Mouse (Mus musculus) MEL (cell line): ENCODE measurements around the gene Gm17581. TPM values are rescaled to one million over a fixed set of nuclear protein-coding genes. Genes with fewer than 3 reads are reported as not detected.

ENCODE experiments used
- DNase-seq: peaks from one replicate; pipeline ENCODE4 v3.0.0; 2011; ENCODE audit warnings: low read depth, low spot score
- H3K27ac ChIP-seq: 2 replicates; pipeline ENCODE4 v1.5.1; 2012; ENCODE audit warnings: low read depth, mild to moderate bottlenecking, control low read depth, low read length, moderate library complexity; ENCODE audit not compliant: control insufficient read depth
- H3K27me3 ChIP-seq, 2 experiments: fragments of 150-350 bp in 1 of 2; sonication (generic) in 1 of 2; 2 replicates each; pipeline ENCODE4 v1.6.1; 2012; ENCODE audit warnings: low read length in 2 of 2, mild to moderate bottlenecking in 2 of 2, improper control_type of control experiment in 1 of 2, moderate library complexity in 1 of 2; ENCODE audit not compliant: insufficient read depth in 2 of 2, control insufficient read depth in 1 of 2
- H3K36me3 ChIP-seq, 2 experiments: 2 replicates each; pipeline ENCODE4 v1.6.1; 2012 to 2014; ENCODE audit warnings: low read length in 2 of 2, improper control_type of control experiment in 1 of 2, inconsistent platforms in 1 of 2, mild to moderate bottlenecking in 1 of 2; ENCODE audit not compliant: insufficient read depth in 2 of 2, control insufficient read depth in 1 of 2
- H3K4me1 ChIP-seq, 2 experiments: fragments of 150-350 bp in 1 of 2; sonication (generic) in 1 of 2; 2 replicates each; pipeline ENCODE4 v1.6.1; 2012; ENCODE audit warnings: low read length in 2 of 2, improper control_type of control experiment in 1 of 2, mild to moderate bottlenecking in 1 of 2; ENCODE audit not compliant: insufficient read depth in 2 of 2, control insufficient read depth in 1 of 2
- H3K4me3 ChIP-seq, 2 experiments: fragments of 150-350 bp in 1 of 2; sonication (generic) in 1 of 2; 2 replicates each; pipeline ENCODE4 v1.5.1; 2012; ENCODE audit warnings: low read depth in 2 of 2, low read length in 2 of 2, mild to moderate bottlenecking in 2 of 2, moderate library complexity in 2 of 2, control low read depth in 1 of 2, improper control_type of control experiment in 1 of 2; ENCODE audit not compliant: control insufficient read depth in 1 of 2, insufficient read depth in 1 of 2
- H3K79me2 ChIP-seq: 2 replicates; pipeline ENCODE4 v1.6.1; 2012; ENCODE audit warnings: mild to moderate bottlenecking, low read length, moderate library complexity; ENCODE audit not compliant: control insufficient read depth, poor library complexity, insufficient read depth
- H3K9ac ChIP-seq: 2 replicates; pipeline ENCODE4 v1.6.1; 2012; ENCODE audit warnings: low read depth, mild to moderate bottlenecking, control low read depth, low read length, moderate library complexity; ENCODE audit not compliant: control insufficient read depth, poor library complexity, severe bottlenecking
- H3K9me3 ChIP-seq: fragments of 150-350 bp; sonication (generic); replicated peaks from 2 replicates; pipeline ENCODE4 v1.6.1; 2012; ENCODE audit warnings: mild to moderate bottlenecking, low read length, improper control_type of control experiment, moderate library complexity; ENCODE audit not compliant: insufficient read depth
- CHD2 ChIP-seq: IDR thresholded peaks from 2 replicates; pipeline ENCODE4 v1.6.1; 2011; ENCODE audit warnings: low read length, improper control_type of control experiment
- E2F4 ChIP-seq: IDR thresholded peaks from 2 replicates; pipeline ENCODE4 v1.6.1; 2011; ENCODE audit warnings: low read depth, low read length, improper control_type of control experiment, borderline replicate concordance
- GATA1 ChIP-seq: IDR thresholded peaks from 2 replicates; pipeline ENCODE4 v1.6.1; 2011; ENCODE audit warnings: low read depth, low read length, improper control_type of control experiment
- JUND ChIP-seq: IDR thresholded peaks from 2 replicates; pipeline ENCODE4 v1.6.1; 2011; ENCODE audit warnings: low read depth, mild to moderate bottlenecking, improper control_type of control experiment, low read length
- MAX ChIP-seq: IDR thresholded peaks from 2 replicates; pipeline ENCODE4 v1.6.1; 2011; ENCODE audit warnings: low read length, improper control_type of control experiment
- NELFE ChIP-seq: IDR thresholded peaks from 2 replicates; pipeline ENCODE4 v1.6.1; 2011; ENCODE audit warnings: low read depth, low read length, improper control_type of control experiment
- POLR2A ChIP-seq, 2 experiments: IDR thresholded peaks; 2 replicates each; pipeline ENCODE4 v1.6.1; 2011 to 2012; ENCODE audit warnings: low read length in 2 of 2, mild to moderate bottlenecking in 2 of 2, control low read depth in 1 of 2, improper control_type of control experiment in 1 of 2, low read depth in 1 of 2, moderate library complexity in 1 of 2; ENCODE audit not compliant: control insufficient read depth in 1 of 2, insufficient read depth in 1 of 2, poor library complexity in 1 of 2
- POLR2AphosphoS2 ChIP-seq: IDR thresholded peaks from 2 replicates; pipeline ENCODE4 v1.6.1; 2011; ENCODE audit warnings: low read length, improper control_type of control experiment
- POLR2AphosphoS5 ChIP-seq: IDR thresholded peaks from 2 replicates; pipeline ENCODE4 v1.6.1; 2012; ENCODE audit warnings: low read depth, borderline replicate concordance, mild to moderate bottlenecking, inconsistent platforms, low read length, moderate library complexity, mixed read lengths
- TAL1 ChIP-seq: IDR thresholded peaks from 2 replicates; pipeline ENCODE4 v1.6.1; 2012; ENCODE audit warnings: mild to moderate bottlenecking, inconsistent platforms, low read length, moderate library complexity, mixed read lengths
- TBP ChIP-seq: IDR thresholded peaks from 2 replicates; pipeline ENCODE4 v1.8.0; 2011; ENCODE audit warnings: low read depth, low read length, improper control_type of control experiment
- TCF12 ChIP-seq: IDR thresholded peaks from 2 replicates; pipeline ENCODE4 v1.6.1; 2014; ENCODE audit warnings: low read depth, mild to moderate bottlenecking, inconsistent platforms, low read length, improper control_type of control experiment, moderate library complexity
- UBTF ChIP-seq: IDR thresholded peaks from 2 replicates; pipeline ENCODE4 v1.6.1; 2012; ENCODE audit warnings: low read depth, mild to moderate bottlenecking, inconsistent platforms, low read length, improper control_type of control experiment, moderate library complexity, borderline replicate concordance; ENCODE audit not compliant: insufficient read depth
- USF1 ChIP-seq: IDR thresholded peaks from 2 replicates; pipeline ENCODE4 v1.6.1; 2014; ENCODE audit warnings: low read depth, mild to moderate bottlenecking, inconsistent platforms, low read length, improper control_type of control experiment, moderate library complexity
- USF2 ChIP-seq, 2 experiments: IDR thresholded peaks; 2 replicates each; pipeline ENCODE4 v1.6.1; 2011 to 2012; ENCODE audit warnings: improper control_type of control experiment in 2 of 2, low read length in 2 of 2, borderline replicate concordance in 1 of 2, inconsistent platforms in 1 of 2, low read depth in 1 of 2, mild to moderate bottlenecking in 1 of 2; ENCODE audit not compliant: insufficient read depth in 1 of 2
- ZC3H11A ChIP-seq: IDR thresholded peaks from 2 replicates; pipeline ENCODE4 v1.6.1; 2012; ENCODE audit warnings: low read depth, mild to moderate bottlenecking, inconsistent platforms, low read length, improper control_type of control experiment
- ZMIZ1 ChIP-seq: IDR thresholded peaks from 2 replicates; pipeline ENCODE4 v1.6.1; 2012; ENCODE audit warnings: low read depth, mild to moderate bottlenecking, inconsistent platforms, low read length, improper control_type of control experiment, moderate library complexity
- ZNF384 ChIP-seq: IDR thresholded peaks from 2 replicates; pipeline ENCODE4 v1.6.1; 2012; ENCODE audit warnings: low read depth, mild to moderate bottlenecking, inconsistent platforms, low read length, improper control_type of control experiment
- polyA plus RNA-seq, 2 experiments: library from polyadenylated mRNA; stranded (reverse) in 1 of 2; unstranded in 1 of 2; fragments of >175 nt in 1 of 2; fragments of >200 nt in 1 of 2; gene quantifications; 2 replicates each; pipeline versions ENCODE4 v1.2.1 to v1.2.4; 2012; ENCODE audit warnings: low replicate concordance in 2 of 2, low read depth in 1 of 2; ENCODE audit not compliant: insufficient read length in 2 of 2, insufficient read depth in 1 of 2, missing spikeins in 1 of 2
- total RNA-seq: library from RNA; depleted of rRNA; stranded (reverse); fragments of 300-350 nt; gene quantifications from 2 replicates; pipeline ENCODE4 v1.2.3, GENCODE M21; 2012

Gm17581 gene
- total and polyA plus RNA-seq, 3 experiments = not detected

DNA sequence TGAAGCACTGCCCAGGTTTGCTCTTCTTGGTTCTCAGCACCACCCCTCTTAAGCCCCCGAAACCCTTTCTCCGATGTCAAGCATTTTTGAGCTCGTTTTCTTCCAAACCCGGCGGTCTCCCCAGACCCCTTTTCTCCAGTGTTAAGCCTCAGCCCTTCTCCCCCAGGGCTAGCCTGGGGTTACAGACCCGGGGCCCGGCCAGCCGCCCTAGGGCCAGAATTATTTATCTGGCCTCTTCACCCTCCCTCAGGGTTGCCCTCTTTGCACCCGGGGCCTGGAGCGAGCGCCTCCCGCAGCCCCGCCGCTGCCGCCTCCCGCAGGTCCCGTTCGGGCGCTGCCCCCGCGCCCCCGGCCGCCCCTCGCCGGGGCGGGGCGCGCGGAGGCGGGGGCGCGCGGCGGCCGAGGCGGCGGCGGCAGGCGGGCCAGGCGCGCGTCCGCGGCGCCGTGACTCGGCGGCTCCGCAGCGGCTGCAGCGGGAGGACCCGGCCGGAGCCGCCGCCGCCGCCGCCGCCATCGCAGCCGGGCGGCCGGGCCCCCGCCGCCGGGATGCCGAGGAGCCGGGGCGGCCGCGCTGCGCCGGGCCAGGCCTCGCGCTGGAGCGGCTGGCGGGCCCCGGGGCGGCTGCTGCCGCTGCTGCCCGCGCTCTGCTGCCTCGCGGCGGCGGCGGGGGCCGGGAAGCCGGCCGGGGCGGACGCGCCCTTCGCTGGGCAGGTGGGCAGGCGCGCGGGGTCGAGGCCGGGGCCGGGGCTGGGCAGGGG is 39.4 kb upstream of the Gm17581 start, which contains the start of gene Mmp24:
Gene Mmp24 (plus strand): TSS at position 416 of the 758 bp plus-strand sequence.
- no peak for TF ChIP-seq POLR2AphosphoS2
- TF ChIP-seq USF1 = no peak
- TF ChIP-seq MAX = no peak
- no peak for TF ChIP-seq TBP
- TF ChIP-seq ZNF384 = no peak
- no peaks in the 10 kb centered on the region for H3K36me3 ChIP-seq
- no peak within 1 kb of the TSS for H3K27ac ChIP-seq
- H3K4me3 ChIP-seq = no peak within 1 kb of the TSS
- H3K79me2 ChIP-seq = no peaks in the 10 kb centered on the region
- DNase-seq = no peak
- H3K9me3 ChIP-seq = no peaks in the 10 kb centered on the region
- no peak within 1 kb of the TSS for H3K9ac ChIP-seq
- peaks cover 0 to 3% of the 10 kb centered on the region in 2 experiments for H3K27me3 ChIP-seq
- H3K4me1 ChIP-seq = 0 out of 4 replicates have a peak, but pooled peaks cover 0 to 5% of the 10 kb centered on the region in 2 experiments

DNA sequence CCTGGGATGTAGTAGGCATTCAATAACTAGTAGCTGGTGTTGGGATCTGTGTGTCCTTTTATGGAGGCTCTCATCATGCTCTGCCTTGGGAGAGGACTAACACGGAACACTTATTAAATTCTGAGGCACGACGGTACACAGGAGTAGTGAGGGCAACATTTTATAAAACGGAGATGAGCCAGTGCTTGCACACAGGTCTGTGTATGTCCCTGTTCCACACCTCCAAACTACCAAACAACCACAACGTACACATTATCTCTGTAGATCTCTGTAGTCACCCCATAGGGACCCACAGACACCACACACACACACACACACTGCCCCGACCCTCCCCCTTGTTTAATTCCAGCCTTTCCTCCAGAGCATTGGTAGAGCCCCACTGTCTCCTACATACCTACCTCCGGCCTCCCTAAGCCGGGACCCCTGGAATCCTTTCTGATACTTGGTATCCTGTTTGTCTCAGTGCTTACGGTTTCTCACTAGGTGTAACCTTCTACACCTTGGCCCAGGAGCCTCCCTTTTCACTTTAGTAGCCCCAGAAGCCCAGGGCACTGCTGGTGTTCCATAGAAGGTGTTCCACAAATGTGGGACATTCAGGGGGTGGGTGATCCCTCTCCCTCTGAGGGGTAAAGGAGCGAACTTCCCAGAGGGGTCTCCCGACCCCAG is 38.7 kb upstream of the Gm17581 start:
- Histone ChIP-seq H3K27me3 (peaks cover 3 to 4% of the 10 kb centered on the region in 2 experiments), H3K79me2 (no peaks in the 10 kb centered on the region), H3K4me3 (no peak overlapping the region), H3K27ac (no peak overlapping the region), H3K9ac (no peak overlapping the region), H3K9me3 (no peaks in the 10 kb centered on the region), H3K36me3 (no peaks in the 10 kb centered on the region), H3K4me1 (0 out of 4 replicates have a peak, but pooled peaks cover 0 to 5% of the 10 kb centered on the region in 2 experiments)
- DNase-seq = no peak
- no peak for TF ChIP-seq POLR2A (IDR thresholded peaks at IDR 0.05; ENCODE audit: control insufficient read depth in 1 of 2, insufficient read depth in 1 of 2, low read depth in 1 of 2, low read length in 2 of 2, poor library complexity in 1 of 2)
- TF ChIP-seq CHD2 = no peak
- no peak for TF ChIP-seq E2F4
- TF ChIP-seq ZNF384 = no peak
- TF ChIP-seq GATA1 = no peak
- TF ChIP-seq TAL1 = no peak
- TF ChIP-seq USF1 = no peak
- TF ChIP-seq POLR2AphosphoS2 = no peak

GRCm38 (mm10) chr2:155773664-155774063 is 38.0 kb upstream of the Gm17581 start:
- H3K36me3 ChIP-seq = no peaks in the 10 kb centered on the region
- H3K27ac ChIP-seq = no peak overlapping the region
- no peaks in the 10 kb centered on the region for H3K79me2 ChIP-seq
- DNase-seq = no peak
- no peak overlapping the region for H3K9ac ChIP-seq
- TF ChIP-seq CHD2 = no peak
- TF ChIP-seq JUND = no peak
- no peak for TF ChIP-seq ZMIZ1
- no peak for TF ChIP-seq UBTF
- no peak for TF ChIP-seq POLR2AphosphoS5
- no peak for TF ChIP-seq TCF12
- TF ChIP-seq ZC3H11A = no peak
- no peak for TF ChIP-seq TBP
- no peak for TF ChIP-seq USF2 (IDR thresholded peaks at IDR 0.05; ENCODE audit: borderline replicate concordance in 1 of 2, insufficient read depth in 1 of 2, low read depth in 1 of 2, low read length in 2 of 2)
- no peak for TF ChIP-seq NELFE
- no peak overlapping the region for H3K4me3 ChIP-seq
- no peaks in the 10 kb centered on the region for H3K4me1 ChIP-seq
- no peaks in the 10 kb centered on the region for H3K9me3 ChIP-seq
- H3K27me3 ChIP-seq = peaks cover 3 to 8% of the 10 kb centered on the region in 2 experiments
